In the genomic region with DNA sequence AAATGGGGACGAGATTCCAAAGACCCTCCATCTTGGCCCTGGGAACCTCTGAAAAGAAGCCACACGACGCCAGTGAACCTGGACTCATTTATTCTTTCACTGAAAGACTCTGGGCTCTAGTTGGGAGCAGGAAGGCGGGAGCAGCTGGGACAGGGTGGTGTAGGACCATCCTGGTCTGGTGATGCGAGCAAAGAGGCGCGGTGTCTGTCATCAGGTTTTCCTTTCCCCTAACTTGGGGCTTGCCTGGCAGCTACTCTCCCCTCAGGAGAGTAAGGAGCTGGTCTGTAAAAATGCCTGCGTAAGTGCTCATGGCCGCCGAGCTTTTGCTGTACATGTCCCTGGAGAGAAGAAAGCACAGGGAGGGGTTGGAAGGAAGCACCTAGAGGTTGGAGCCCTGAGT, we compare ENCODE assay signal across 24 mouse cellular contexts. TPM values are rescaled to one million over a fixed set of nuclear protein-coding genes. Genes with fewer than 3 reads are reported as not detected.
"Had no signal": no experiment of that assay in that cellular context is flagged by ENCODE, and none has a peak within 500 bp of the region (broad histone marks: within the 10 kb centered on the region; RNA-seq: fewer than 3 reads in every experiment).

No protein-coding gene starts in this region.

- H3K9ac ChIP-seq: neural tube, embryonic 13.5 days; neural tube, embryonic 15.5 days; stomach, embryonic 15.5 days had no signal

- H3K27ac ChIP-seq: neural tube, embryonic 13.5 days; neural tube, embryonic 15.5 days; stomach, embryonic 15.5 days; stomach, postnatal 0 days had no signal

- H3K4me3 ChIP-seq: neural tube, embryonic 13.5 days; neural tube, embryonic 15.5 days; stomach, embryonic 15.5 days had no signal

- H3K4me2 ChIP-seq: neural tube, embryonic 13.5 days; neural tube, embryonic 15.5 days; stomach, embryonic 15.5 days had no signal

- H3K36me3 ChIP-seq: neural tube, embryonic 13.5 days; neural tube, embryonic 15.5 days; stomach, embryonic 15.5 days had no signal

- H3K9me3 ChIP-seq: neural tube, embryonic 13.5 days; neural tube, embryonic 15.5 days; stomach, embryonic 15.5 days had no signal

- DNase-seq: retina, postnatal 1 day; right cerebral cortex, adult 18-20 months; right cerebral cortex, postnatal 14 days; right cerebral cortex, postnatal 25 days; right cerebral cortex, postnatal 4 days; spleen, adult 18-20 months; thymus, adult 18-20 months; thymus, adult 2 months; thymus, postnatal 14 days; thymus, postnatal 25 days; thymus, postnatal 36 days; thymus, postnatal 4 days had no signal

- H3K27me3 ChIP-seq: neural tube, embryonic 13.5 days; neural tube, embryonic 15.5 days; stomach, embryonic 15.5 days had no signal

RNA-seq across cellular contexts. Expression of gene Gm44805, which starts 9.7 kb away (rescaled TPM):
- total RNA-seq: neutrophil, adult 5-6 weeks had no signal
- polyA plus RNA-seq: neural tube, embryonic 13.5 days; neural tube, embryonic 14.5 days; neural tube, embryonic 15.5 days; spleen, adult 2 months; stomach, embryonic 14.5 days; stomach, embryonic 15.5 days; stomach, postnatal 0 days; testis, adult 2 months; thymus, adult 2 months; thymus, postnatal 0 days; urinary bladder, adult 2 months had no signal

RNA-seq across cellular contexts. Expression of gene Apoc4, which starts 9.8 kb away (rescaled TPM):
- polyA plus RNA-seq: testis, adult 2 months had no signal

RNA-seq across cellular contexts. Expression of gene Apoc1, which starts 20.9 kb away (rescaled TPM):
- polyA plus RNA-seq: small intestine, adult 2 months had no signal
